Mouse (Mus musculus): ENCODE data around the gene Zfp972. TPM values are rescaled to one million over a fixed set of nuclear protein-coding genes. Genes with fewer than 3 reads are reported as not detected.
"Not testable (repeated sequence)": the region's sequence is repeated elsewhere in the genome, so short reads cannot be mapped to it uniquely, and the experiment has no call there.

Gene Zfp972
- total RNA-seq (2022) = 1 to 10 TPM; 1.6 to 2.3 (median 1.9) TPM

- DNase-seq = not testable (repeated sequence)
Observed at GRCm38 (mm10) chr2:177925563-177926103, at the start of gene Zfp972. Gene Zfp972 (minus strand): TSS chr2:177925613.

GRCm38 (mm10) chr2:177974814-177975213, 49.4 kb upstream of the Zfp972 start:
- not testable (repeated sequence) for DNase-seq

DNA sequence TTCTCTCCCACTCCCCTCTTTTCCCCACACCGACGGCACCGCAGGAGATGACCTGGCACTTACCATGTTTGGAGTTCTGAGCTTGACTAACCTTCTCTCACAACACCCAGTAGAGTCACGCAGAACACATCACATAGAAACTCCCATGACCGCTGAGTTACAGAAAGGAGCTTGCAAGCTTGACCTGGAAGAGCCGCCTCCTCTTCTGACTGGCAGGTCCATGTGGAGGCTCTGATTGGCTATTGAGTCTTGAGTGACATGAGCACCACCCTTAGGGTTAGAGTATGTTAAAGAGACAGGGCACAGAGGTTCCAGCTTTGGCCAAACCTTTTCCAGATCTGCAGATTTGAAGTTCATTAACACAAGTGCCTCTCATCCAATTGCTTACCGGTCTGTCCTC, 31.7 kb upstream of the Zfp972 start, which contains the start of gene Gm14326:
Gene Gm14326, minus strand, starts transcription at position 153 of the 400 bp plus-strand sequence.
- DNase-seq = peak; percentile 93

- peak; percentile 14 for DNase-seq
Observed at GRCm38 (mm10) chr2:177956734-177957133, 31.3 kb upstream of the Zfp972 start.

DNA sequence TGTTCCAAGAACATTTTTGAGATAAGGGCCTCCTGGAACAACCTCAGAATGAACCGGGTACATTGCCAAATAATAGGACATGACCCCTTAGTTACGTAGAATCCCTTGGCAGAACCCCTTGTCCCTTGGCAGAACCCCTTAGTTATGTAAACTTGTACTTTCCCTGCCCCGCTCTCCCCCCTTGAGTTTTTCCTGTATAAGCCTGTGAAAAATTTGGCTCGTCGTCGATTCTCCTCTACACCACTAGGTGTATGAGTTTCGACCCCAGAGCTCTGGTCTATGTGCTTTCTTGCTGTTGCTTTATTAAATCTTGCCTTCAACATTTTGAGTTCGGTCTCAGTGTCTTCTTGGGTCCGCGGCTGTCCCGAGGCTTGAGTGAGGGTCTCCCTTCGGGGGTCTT, 22.1 kb downstream of the Zfp972 start:
- not testable (repeated sequence) for DNase-seq

DNA sequence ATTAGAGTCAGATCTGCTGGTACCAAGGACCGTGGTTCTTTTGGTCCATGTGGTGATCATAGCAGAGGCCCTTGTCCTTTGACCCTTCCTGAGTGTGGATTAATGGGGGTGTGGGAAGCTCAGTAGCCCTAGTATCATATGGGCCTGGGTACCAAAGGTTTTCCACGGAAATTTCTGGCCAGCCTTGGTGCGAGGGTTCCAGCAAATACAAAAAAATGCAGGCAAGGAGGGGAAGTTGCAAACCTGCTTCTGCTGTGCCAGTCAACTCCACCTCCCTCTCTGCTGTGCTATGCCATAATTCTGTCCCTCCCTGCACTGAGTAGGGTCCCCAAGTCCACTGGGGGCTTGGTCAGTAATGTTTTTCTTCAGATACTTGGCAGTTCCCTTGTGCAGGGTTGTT, 27.2 kb downstream of the Zfp972 start:
- not testable (repeated sequence) for DNase-seq

DNA sequence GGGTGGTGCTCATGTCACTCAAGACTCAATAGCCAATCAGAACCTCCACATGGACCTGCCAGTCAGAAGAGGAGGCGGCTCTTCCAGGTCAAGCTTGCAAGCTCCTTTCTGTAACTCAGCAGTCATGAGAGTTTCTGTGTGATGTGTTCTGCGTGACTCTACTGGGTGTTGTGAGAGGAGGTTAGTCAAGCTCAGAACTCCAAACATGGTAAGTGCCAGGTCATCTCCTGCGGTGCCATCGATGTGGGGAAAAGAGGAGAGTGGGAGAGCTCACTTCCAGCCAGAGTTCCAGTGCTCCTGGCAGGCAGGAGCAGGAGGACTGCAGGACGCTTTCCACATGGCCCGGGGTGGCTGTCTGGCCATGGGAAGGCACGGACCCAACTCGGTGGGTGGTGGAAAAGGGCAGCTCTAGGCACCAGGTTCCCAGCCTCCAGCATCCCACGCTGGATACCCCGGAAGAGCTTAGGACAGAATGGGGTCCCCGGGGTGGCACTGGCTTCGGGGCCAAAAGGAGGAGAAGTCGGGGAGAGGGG, 28.3 kb downstream of the Zfp972 start, which contains the start of gene Gm14327:
Gene Gm14327, plus strand, starts transcription at position 51 of the 533 bp plus-strand sequence.
- DNase-seq = not testable (repeated sequence)

DNA sequence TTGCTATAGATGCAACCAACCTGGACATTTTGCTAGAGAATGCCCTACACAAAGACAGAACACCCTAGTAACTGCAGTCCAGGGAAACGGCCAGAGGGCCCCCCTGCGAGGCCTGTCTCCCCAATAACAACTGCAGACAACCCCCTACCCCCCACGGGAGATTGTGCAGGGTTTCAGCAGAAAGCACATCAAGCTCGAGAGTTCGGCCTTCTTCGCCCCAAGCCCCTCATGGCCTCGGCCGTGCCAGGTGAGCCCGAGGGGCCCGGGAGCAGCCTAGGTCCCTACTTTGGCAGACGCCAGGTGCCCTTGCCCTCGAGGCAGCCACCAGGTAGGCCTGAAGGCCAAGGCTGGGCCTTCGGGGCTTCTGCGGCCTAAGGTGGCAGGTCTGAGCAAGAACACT, 37.7 kb downstream of the Zfp972 start:
- DNase-seq = not testable (repeated sequence)

GRCm38 (mm10) chr2:177862254-177862653, 63.2 kb downstream of the Zfp972 start:
- not testable (repeated sequence) for DNase-seq

Other genes with a start within 250 kb of the Zfp972 start
- gene Gm14322, start 166.3 kb downstream of the Zfp972 start, total RNA-seq (2022) = 10 to 100 TPM; 21.7 to 29.8 (median 28.7) TPM
- gene Gm14325, start 85.3 kb downstream of the Zfp972 start, total RNA-seq (2022) = 100 to 1,000 TPM; 120 to 247 (median 180) TPM
- 10 to 100 TPM in 2 of 4 experiments, 1 to 10 TPM in 2; 7.3 to 15.4 (median 11.7) TPM for gene Gm14327, start 28.5 kb downstream of the Zfp972 start, total RNA-seq (2022)
- gene Gm14326, start 31.7 kb upstream of the Zfp972 start, total RNA-seq (2022) = 10 to 100 TPM; 31.9 to 43.2 (median 36.3) TPM
- gene Zfp971, start 97.7 kb upstream of the Zfp972 start, total RNA-seq (2022) = 10 to 100 TPM; 26.3 to 37.8 (median 30.9) TPM
- gene Zfp931, start 152.9 kb upstream of the Zfp972 start, total RNA-seq (2022) = 10 to 100 TPM; 22.9 to 31.6 (median 26.3) TPM
- gene Phactr3, start 193.4 kb upstream of the Zfp972 start, total RNA-seq (2022) = 1 to 10 TPM; 1.7 to 6.1 (median 3.5) TPM

All from adrenal gland, adult 8-10 months (tissue).